Mouse (Mus musculus) splenic B cell, adult 2 months (primary cell): ENCODE results near the gene Mfge8.
A peak's percentile ranks its signal among the peaks of the same experiment; 100 is the strongest.

Source experiments
- DNase-seq: peaks from one replicate; pipeline ENCODE4 v3.0.0-alpha.2; 2011; ENCODE audit warnings: low read depth, low spot score
- H3K27me3 ChIP-seq: 2 replicates; pipeline ENCODE4 v1.6.1; 2012; ENCODE audit warnings: mild to moderate bottlenecking, low read length, moderate library complexity, mixed read lengths; ENCODE audit not compliant: control insufficient read depth, poor library complexity, insufficient read depth, severe bottlenecking
- H3K36me3 ChIP-seq: 2 replicates; pipeline ENCODE4 v1.6.1; 2012; ENCODE audit warnings: mild to moderate bottlenecking, low read length, moderate library complexity, mixed read lengths; ENCODE audit not compliant: control insufficient read depth, poor library complexity, insufficient read depth, severe bottlenecking

The Mfge8 gene

GRCm38 (mm10) chr7:79147011-79147837 lies 1.6 kb downstream of the Mfge8 start:
- no peak for DNase-seq
- Histone ChIP-seq H3K27me3 (no peaks in the 10 kb centered on the region), H3K36me3 (no peaks in the 10 kb centered on the region)

- no peaks in the 10 kb centered on the region for H3K36me3 ChIP-seq
- no peaks in the 10 kb centered on the region for H3K27me3 ChIP-seq
- DNase-seq, result peak; percentile 68
Observed at GRCm38 (mm10) chr7:79140897-79141296, 8.0 kb downstream of the Mfge8 start.

GRCm38 (mm10) chr7:79139891-79140591 lies 8.8 kb downstream of the Mfge8 start:
- no peak for DNase-seq
- no peaks in the 10 kb centered on the region for H3K27me3 ChIP-seq
- no peaks in the 10 kb centered on the region for H3K36me3 ChIP-seq

DNA sequence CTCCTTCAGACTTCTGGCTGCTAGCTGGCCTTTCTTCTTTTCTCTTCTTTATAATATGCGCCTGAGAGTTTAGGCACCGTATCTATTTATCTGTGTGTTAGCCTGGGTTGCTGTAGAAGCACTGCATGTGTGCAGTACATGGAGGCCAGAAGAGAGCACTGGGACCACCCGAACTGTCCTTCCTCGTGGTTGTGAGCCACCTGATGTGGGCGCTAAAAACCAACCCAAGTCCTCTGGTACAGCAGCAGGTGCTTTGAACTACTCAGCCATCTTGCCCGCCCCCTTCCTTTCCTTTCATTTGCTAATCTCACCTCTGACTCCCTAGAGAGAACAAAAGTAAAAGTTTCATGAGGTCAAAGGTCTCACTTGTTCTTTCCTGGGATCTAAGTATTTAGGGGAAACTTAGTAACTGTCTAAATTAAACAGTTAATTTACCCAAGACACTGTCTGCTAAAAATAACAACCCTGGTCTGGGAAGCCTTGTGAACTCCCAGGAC lies 9.5 kb downstream of the Mfge8 start:
- no peak for DNase-seq
- Histone ChIP-seq H3K27me3 (no peaks in the 10 kb centered on the region), H3K36me3 (no peaks in the 10 kb centered on the region)

- Histone ChIP-seq H3K27me3 (no peaks in the 10 kb centered on the region), H3K36me3 (no peaks in the 10 kb centered on the region)
- no peak for DNase-seq
Observed at GRCm38 (mm10) chr7:79133391-79133790, 15.5 kb downstream of the Mfge8 start.

DNA sequence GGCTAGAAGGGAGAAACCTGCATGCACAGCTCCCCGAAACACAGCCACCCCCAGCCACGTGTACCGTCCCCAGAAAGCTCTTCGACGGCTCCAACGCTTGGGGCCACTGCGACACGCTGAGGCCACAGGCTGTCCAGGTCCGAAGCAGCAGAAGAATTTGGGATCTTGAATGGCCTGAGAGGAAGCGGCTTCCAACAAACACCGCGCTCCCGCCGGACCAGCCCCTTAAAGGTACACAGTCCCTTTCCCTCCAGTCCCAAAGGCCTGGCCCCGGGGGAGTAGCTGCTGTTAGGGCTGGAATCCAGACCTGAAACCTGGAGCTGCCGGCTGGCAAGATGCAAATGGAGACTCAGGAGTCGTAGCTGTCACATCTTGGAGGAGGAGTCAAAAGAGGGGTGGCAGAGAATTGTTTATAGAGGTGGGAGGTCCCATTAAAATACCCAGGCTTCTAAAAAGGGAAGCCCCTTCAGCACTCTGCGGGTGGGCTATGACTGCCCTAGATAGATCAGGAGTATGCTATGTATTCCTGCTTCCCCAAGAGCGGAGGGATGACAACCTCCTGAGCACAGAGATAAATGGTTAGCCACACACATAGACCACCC lies 17.9 kb downstream of the Mfge8 start, which contains the start of gene Hapln3:
TSS of gene Hapln3 (minus strand) at position 176 of the 602 bp plus-strand sequence.
- Histone ChIP-seq H3K36me3 (no peaks in the 10 kb centered on the region), H3K27me3 (no peaks in the 10 kb centered on the region)
- no peak for DNase-seq

DNA sequence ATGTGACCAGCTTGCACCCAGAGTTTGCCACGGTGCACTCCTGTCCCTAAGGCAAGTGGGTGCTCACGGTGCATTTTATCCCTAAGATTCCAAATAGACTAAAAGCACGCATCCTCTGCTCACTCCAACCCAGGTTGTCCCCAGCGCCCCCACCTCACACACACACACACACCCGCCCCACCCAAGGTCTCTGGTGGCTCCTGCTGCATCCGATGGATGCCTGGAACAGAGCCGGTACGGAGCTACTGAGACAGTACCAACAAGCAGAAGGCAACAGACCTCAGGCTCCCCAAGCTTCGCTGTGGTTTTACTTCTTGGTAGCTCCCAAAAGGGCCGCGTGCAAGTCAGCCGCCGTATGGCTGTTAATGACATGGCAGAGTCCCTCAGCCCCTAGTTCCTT lies 18.5 kb downstream of the Mfge8 start:
- no peaks in the 10 kb centered on the region for H3K36me3 ChIP-seq
- no peaks in the 10 kb centered on the region for H3K27me3 ChIP-seq
- no peak for DNase-seq

DNA sequence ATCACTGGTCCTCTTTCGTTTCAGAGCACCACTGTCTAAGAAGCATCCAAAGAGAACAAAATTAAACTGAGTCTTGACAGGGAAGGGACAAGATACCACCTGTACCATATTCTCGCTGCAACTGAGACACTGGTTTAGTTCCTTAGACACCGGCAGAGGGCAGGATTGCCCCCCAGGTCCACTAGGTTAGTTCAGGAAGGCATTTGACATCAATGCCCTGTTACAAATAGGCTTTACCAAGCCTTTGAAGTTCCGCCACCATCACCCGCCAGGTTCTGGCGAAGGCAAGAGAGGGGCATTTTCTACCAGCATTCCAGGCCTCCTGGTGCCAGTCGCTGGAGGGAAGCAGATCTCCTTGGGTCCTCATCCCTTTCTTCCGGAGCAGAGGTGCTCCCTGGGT lies 19.0 kb downstream of the Mfge8 start:
- DNase-seq, result no peak
- H3K36me3 ChIP-seq, result no peaks in the 10 kb centered on the region
- no peaks in the 10 kb centered on the region for H3K27me3 ChIP-seq

DNA sequence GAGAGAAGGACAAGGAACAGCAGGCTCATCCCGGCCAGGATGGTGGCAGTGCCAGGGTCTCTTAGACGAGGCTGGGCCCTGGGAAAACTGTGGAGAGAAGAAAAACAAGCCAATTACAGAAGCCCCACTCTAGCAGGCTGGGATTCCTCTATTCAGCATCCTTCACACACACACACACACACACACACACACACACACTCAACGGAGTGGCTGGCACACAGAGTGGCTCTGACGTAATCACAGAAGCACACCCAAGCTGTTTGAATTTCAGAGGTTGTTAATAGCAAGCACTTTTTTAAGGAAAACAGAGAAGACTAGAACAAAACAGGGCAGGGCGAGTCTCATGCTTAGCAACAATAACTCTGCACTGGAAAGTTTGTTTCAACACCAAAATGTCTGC lies 25.4 kb downstream of the Mfge8 start:
- no peaks in the 10 kb centered on the region for H3K36me3 ChIP-seq
- no peak for DNase-seq
- no peaks in the 10 kb centered on the region for H3K27me3 ChIP-seq

- H3K36me3 ChIP-seq, result no peaks in the 10 kb centered on the region
- DNase-seq, result no peak
- no peaks in the 10 kb centered on the region for H3K27me3 ChIP-seq
Observed at GRCm38 (mm10) chr7:79113848-79114247, 35.0 kb downstream of the Mfge8 start.

- DNase-seq, result no peak
- Histone ChIP-seq H3K36me3 (no peaks in the 10 kb centered on the region), H3K27me3 (no peaks in the 10 kb centered on the region)
Observed at GRCm38 (mm10) chr7:79096492-79096891, 52.4 kb downstream of the Mfge8 start.

DNA sequence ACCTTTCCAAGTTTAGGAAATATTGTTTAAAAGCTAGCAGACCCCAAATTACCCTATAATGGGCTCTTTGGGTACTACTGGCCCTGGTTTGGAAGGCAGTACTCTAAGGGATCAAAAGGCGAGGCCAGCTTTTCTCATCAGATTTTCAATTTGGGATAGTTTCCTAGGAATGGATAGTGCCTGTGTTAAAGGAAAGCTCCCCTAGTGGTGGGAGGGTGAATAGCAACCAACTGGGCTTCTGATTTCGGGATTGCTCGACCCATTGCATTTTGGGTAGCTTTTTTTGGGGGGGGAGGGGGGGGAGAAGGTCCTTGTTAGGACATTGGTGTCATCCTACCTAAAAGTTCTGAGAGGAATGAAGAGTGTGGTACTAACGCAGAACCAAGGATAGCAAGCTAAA lies 59.7 kb downstream of the Mfge8 start:
- Histone ChIP-seq H3K36me3 (no peaks in the 10 kb centered on the region), H3K27me3 (no peaks in the 10 kb centered on the region)
- peak; percentile 14 for DNase-seq
